Mouse (Mus musculus) gastrocnemius, adult 2 months (tissue): ENCODE measurements at regions not wholly inside any gene's neighbourhood (a gene's known extent, or its start where the extent isn't known, plus 50 kb on each side); places are given as distances from the start of the nearest gene placed in this dataset.

Source experiments
- DNase-seq: peaks from one replicate; pipeline ENCODE4 v3.0.0; 2022
- H3K27ac ChIP-seq: fragments of 200-600 bp; 2 replicates; pipeline ENCODE4 v1.8.1; 2022; ENCODE audit warnings: mild to moderate bottlenecking
- H3K4me3 ChIP-seq: fragments of 200-600 bp; 2 replicates; pipeline ENCODE4 v1.8.1; 2022; ENCODE audit warnings: mild to moderate bottlenecking, moderate library complexity
- CTCF ChIP-seq: fragments of 200-600 bp; IDR thresholded peaks from 2 replicates; pipeline ENCODE4 v1.8.1; 2022; ENCODE audit warnings: antibody characterized with exemption, mild to moderate bottlenecking, moderate library complexity
- intact Hi-C: fragments of 180-260 bp; cut with DNase I; formaldehyde crosslinking; loops from one replicate; pipeline ENCODE4 v1.15.1; 2025

GRCm38 (mm10) chr6:31313869-31314470, 84.6 kb upstream of the Mkln1 start:
- Histone ChIP-seq H3K27ac (peak overlapping the region; percentile 85), H3K4me3 (peak overlapping the region; percentile 45)
- DNase-seq, result no peak
- intact Hi-C loops, result no loop called here
- TF ChIP-seq CTCF, result no peak

GRCm38 (mm10) chr6:31317741-31318225, 80.8 kb upstream of the Mkln1 start:
- peak overlapping the region; percentile 82 for H3K27ac ChIP-seq
- intact Hi-C loops, result no loop called here

GRCm38 (mm10) chr6:31318506-31318905, 80.0 kb upstream of the Mkln1 start:
- peak; percentile 74 for DNase-seq
- intact Hi-C loops, result no loop called here
- peak; percentile 53 for TF ChIP-seq CTCF
- Histone ChIP-seq H3K4me3 (peak overlapping the region; percentile 59), H3K27ac (peak overlapping the region; percentile 82)

More at GRCm38 (mm10) chr6:31317741-31318225, 80.8 kb upstream of the Mkln1 start:
- TF ChIP-seq CTCF, result no peak
- peak overlapping the region; percentile 59 for H3K4me3 ChIP-seq
- DNase-seq, result peak; percentile 48

GRCm38 (mm10) chr6:31319431-31319830, 79.1 kb upstream of the Mkln1 start:
- H3K4me3 ChIP-seq, result no peak overlapping the region
- TF ChIP-seq CTCF, result no peak
- intact Hi-C loops, result no loop called here
- no peak for DNase-seq
- H3K27ac ChIP-seq, result peak overlapping the region; percentile 82

GRCm38 (mm10) chr6:31320141-31320830, 78.2 kb upstream of the Mkln1 start:
- intact Hi-C loops, result loop anchor here (2.0 to 5.0 kb wide), 3 partner anchors 47 to 99 kb away; partner anchors contain the start of gene Mkln1
- Histone ChIP-seq H3K4me3 (no peak overlapping the region), H3K27ac (peak overlapping the region; percentile 82)
- no peak for DNase-seq
- TF ChIP-seq CTCF, result no peak

- H3K4me3 ChIP-seq, result peak overlapping the region; percentile 55
- peak; percentile 69 for DNase-seq
- intact Hi-C loops, result loop anchor here (2.0 to 5.0 kb wide), 3 partner anchors 46 to 100 kb away; partner anchors contain the start of gene Mkln1
- peak overlapping the region; percentile 82 for H3K27ac ChIP-seq
- TF ChIP-seq CTCF, result no peak
Measured at GRCm38 (mm10) chr6:31321066-31321846, 77.3 kb upstream of the Mkln1 start.

GRCm38 (mm10) chr6:31321902-31322301, 76.6 kb upstream of the Mkln1 start:
- TF ChIP-seq CTCF, result no peak
- Histone ChIP-seq H3K27ac (peak overlapping the region; percentile 82), H3K4me3 (peak overlapping the region; percentile 55)
- DNase-seq, result peak; percentile 77
- intact Hi-C loops, result loop anchor here (2.0 to 5.0 kb wide), 3 partner anchors 45 to 101 kb away; partner anchors contain the start of gene Mkln1

GRCm38 (mm10) chr6:31323228-31324190, 75.0 kb upstream of the Mkln1 start:
- no peak for TF ChIP-seq CTCF
- no peak for DNase-seq
- Histone ChIP-seq H3K27ac (peak overlapping the region; percentile 24; the same call in 1 of the 2 replicates), H3K4me3 (no peak overlapping the region)
- intact Hi-C loops, result loop anchor here (5.0 kb wide), 2 partner anchors 44 to 74 kb away; partner anchors contain the start of gene Mkln1

- no peak for TF ChIP-seq CTCF
- DNase-seq, result no peak
- Histone ChIP-seq H3K4me3 (no peak overlapping the region), H3K27ac (peak overlapping the region; percentile 20)
- intact Hi-C loops, result loop anchor here (5.0 kb wide), 2 partner anchors 43 to 73 kb away; partner anchors contain the start of gene Mkln1
Measured at GRCm38 (mm10) chr6:31324717-31325116, 73.8 kb upstream of the Mkln1 start.

- no peak for TF ChIP-seq CTCF
- H3K27ac ChIP-seq, result no peak overlapping the region
- intact Hi-C loops, result no loop called here
- no peak for DNase-seq
- no peak overlapping the region for H3K4me3 ChIP-seq
Measured at GRCm38 (mm10) chr6:31325621-31326020, 72.9 kb upstream of the Mkln1 start.

GRCm38 (mm10) chr6:31330327-31330726, 68.2 kb upstream of the Mkln1 start:
- intact Hi-C loops, result loop anchor here (10.0 kb wide), 1 partner anchor 124 kb away; no protein-coding TSS in a partner anchor
- DNase-seq, result peak; percentile 61
- TF ChIP-seq CTCF, result no peak

More at GRCm38 (mm10) chr6:31330327-31330726, 68.2 kb upstream of the Mkln1 start:
- Histone ChIP-seq H3K27ac (peak overlapping the region; percentile 66), H3K4me3 (no peak overlapping the region)
